Comparison of ENCODE assay signal across 24 mouse cellular contexts in genomic region chr4:14205754-14206416, GRCm38 (mm10).
DNase-seq lines count a peak whose midpoint lies in the region; ATAC-seq lines count a peak whose summit lies in the region.
"Had no signal": no experiment of that assay in that cellular context is flagged by ENCODE, and none has a peak within 500 bp of the region (broad histone marks: within the 10 kb centered on the region; RNA-seq: fewer than 3 reads in every experiment).

No protein-coding gene starts in this region.

- H3K27ac ChIP-seq in hindbrain, embryonic 13.5 days: peak overlapping the region; percentile 55
- H3K27ac ChIP-seq in hindbrain, embryonic 10.5 days: no peak overlapping the region
- 0 out of 2 replicates have a peak overlapping the region, but pooled peaks have one; percentile 25 for H3K27ac ChIP-seq in hindbrain, embryonic 16.5 days (ENCODE audit: low read depth, low read length)
- H3K27ac ChIP-seq in midbrain, embryonic 16.5 days (ENCODE audit: low read length): no peak overlapping the region
- H3K27ac ChIP-seq: embryonic facial prominence, embryonic 13.5 days; limb, embryonic 15.5 days; liver, embryonic 14.5 days had no signal

- no peaks in the 10 kb centered on the region for H3K36me3 ChIP-seq in hindbrain, embryonic 13.5 days
- no peaks in the 10 kb centered on the region for H3K36me3 ChIP-seq in hindbrain, embryonic 10.5 days
- H3K36me3 ChIP-seq in hindbrain, embryonic 16.5 days (ENCODE audit: control insufficient read depth, insufficient read depth, low read length): no peaks in the 10 kb centered on the region
- no peaks in the 10 kb centered on the region for H3K36me3 ChIP-seq in midbrain, embryonic 16.5 days (ENCODE audit: control insufficient read depth, insufficient read depth, low read length)
- H3K36me3 ChIP-seq: embryonic facial prominence, embryonic 13.5 days; limb, embryonic 15.5 days had no signal

- H3K4me1 ChIP-seq in hindbrain, embryonic 13.5 days (replicated peaks): peaks cover 14% of the 10 kb centered on the region
- no peaks in the 10 kb centered on the region for H3K4me1 ChIP-seq in hindbrain, embryonic 10.5 days (replicated peaks)
- H3K4me1 ChIP-seq in hindbrain, embryonic 16.5 days (ENCODE audit: control insufficient read depth, insufficient read depth, low read depth, low read length): no peaks in the 10 kb centered on the region; the same call in 1 of the 2 replicates
- peaks cover 13% of the 10 kb centered on the region for H3K4me1 ChIP-seq in midbrain, embryonic 16.5 days (ENCODE audit: control insufficient read depth, insufficient read depth, low read length)
- H3K4me1 ChIP-seq: limb, embryonic 15.5 days had no signal

- DNase-seq in cerebellum, postnatal 10 days: peak; percentile 22 to 37
- no peak for DNase-seq in cerebellum, adult 8-10 months
- no peak for DNase-seq in hindbrain, embryonic 10.5 days (ENCODE audit: low spot score)
- DNase-seq in lung, postnatal 10 days: no peak
- DNase-seq: adrenal gland, adult 8-10 months; cerebellum, adult 9-10 months; embryo, embryonic 11 days; gastrocnemius, postnatal 36 days; kidney, adult 2 months; kidney, postnatal 10 days; left cerebral cortex, postnatal 4 days; lung, embryonic 14.5 days; lung, postnatal 4 days; right cerebral cortex, postnatal 14 days had no signal

- WGBS in hindbrain, embryonic 13.5 days: 46% methylated on average over 10 of the region's 10 CpGs
- WGBS in hindbrain, embryonic 10.5 days: 64% methylated on average over 10 of the region's 10 CpGs
- 29% methylated on average over 10 of the region's 10 CpGs for WGBS in hindbrain, embryonic 16.5 days
- 26% methylated on average over 10 of the region's 10 CpGs for WGBS in midbrain, embryonic 16.5 days

- H3K4me3 ChIP-seq in hindbrain, embryonic 13.5 days: no peak overlapping the region
- H3K4me3 ChIP-seq in hindbrain, embryonic 10.5 days: no peak overlapping the region
- no peak overlapping the region for H3K4me3 ChIP-seq in hindbrain, embryonic 16.5 days (ENCODE audit: low read length)
- no peak overlapping the region for H3K4me3 ChIP-seq in midbrain, embryonic 16.5 days (ENCODE audit: low read depth, low read length)
- H3K4me3 ChIP-seq: embryonic facial prominence, embryonic 13.5 days; erythroblast, embryonic 14.5 days; limb, embryonic 15.5 days had no signal

- ATAC-seq in hindbrain, embryonic 13.5 days (ENCODE audit: low FRiP score): no peak
- 0 out of 2 replicates have a peak, but pooled peaks have one; percentile 56 for ATAC-seq in hindbrain, embryonic 16.5 days
- peak; percentile 72; the same call in 1 of the 2 replicates for ATAC-seq in midbrain, embryonic 16.5 days
- no peak for ATAC-seq in monocyte, adult 5-6 weeks (replicated peaks; ENCODE audit: insufficient number of reproducible peaks, low FRiP score, low TSS enrichment, poor library complexity, severe bottlenecking)
- ATAC-seq: activated CD4-positive, CD25-positive, alpha-beta regulatory T cell, adult 4 months; inflammation-experienced regulatory T-cells, adult 6 months had no signal

- no peaks in the 10 kb centered on the region for H3K9me3 ChIP-seq in hindbrain, embryonic 13.5 days
- no peaks in the 10 kb centered on the region for H3K9me3 ChIP-seq in hindbrain, embryonic 10.5 days
- no peaks in the 10 kb centered on the region for H3K9me3 ChIP-seq in hindbrain, embryonic 16.5 days (ENCODE audit: control insufficient read depth, low read length)
- H3K9me3 ChIP-seq in midbrain, embryonic 16.5 days (replicated peaks; ENCODE audit: control insufficient read depth, low read length, poor library complexity, severe bottlenecking): no peaks in the 10 kb centered on the region
- H3K9me3 ChIP-seq: embryonic facial prominence, embryonic 13.5 days; limb, embryonic 15.5 days had no signal

- H3K4me2 ChIP-seq in hindbrain, embryonic 13.5 days: peak overlapping the region; percentile 21
- H3K4me2 ChIP-seq in hindbrain, embryonic 16.5 days (ENCODE audit: low read length): peak overlapping the region; percentile 29
- H3K4me2 ChIP-seq in midbrain, embryonic 16.5 days (ENCODE audit: low read length): peak overlapping the region; percentile 36
- H3K4me2 ChIP-seq: embryonic facial prominence, embryonic 13.5 days; limb, embryonic 15.5 days; lung, embryonic 14.5 days had no signal

- no peaks in the 10 kb centered on the region for H3K27me3 ChIP-seq in hindbrain, embryonic 13.5 days
- H3K27me3 ChIP-seq in hindbrain, embryonic 10.5 days (ENCODE audit: insufficient read depth, poor library complexity, severe bottlenecking): no peaks in the 10 kb centered on the region
- no peaks in the 10 kb centered on the region for H3K27me3 ChIP-seq in hindbrain, embryonic 16.5 days (replicated peaks; ENCODE audit: control insufficient read depth, insufficient read depth, low read length)
- H3K27me3 ChIP-seq in midbrain, embryonic 16.5 days (ENCODE audit: control insufficient read depth, insufficient read depth, low read depth, low read length): no peaks in the 10 kb centered on the region
- H3K27me3 ChIP-seq: embryonic facial prominence, embryonic 13.5 days; limb, embryonic 15.5 days had no signal

- no peak overlapping the region for H3K9ac ChIP-seq in hindbrain, embryonic 13.5 days
- H3K9ac ChIP-seq in hindbrain, embryonic 16.5 days (ENCODE audit: low read depth, low read length): no peak overlapping the region
- 0 out of 2 replicates have a peak overlapping the region, but pooled peaks have one; percentile 25 for H3K9ac ChIP-seq in midbrain, embryonic 16.5 days (ENCODE audit: low read depth, low read length)
- H3K9ac ChIP-seq: embryonic facial prominence, embryonic 13.5 days; limb, embryonic 15.5 days; liver, embryonic 14.5 days; lung, embryonic 14.5 days had no signal

Comparison
In these comparisons a context has a peak if more than half of its experiments do, and no peak if none do; other contexts are left out.
1. DNase-seq: peak in cerebellum, postnatal 10 days (2 of 2); none in cerebellum, adult 8-10 months (single experiment), hindbrain, embryonic 10.5 days (single experiment) and lung, postnatal 10 days (single experiment).
2. ATAC-seq: peak in hindbrain, embryonic 16.5 days (single experiment) and midbrain, embryonic 16.5 days (single experiment); none in hindbrain, embryonic 13.5 days (single experiment) and monocyte, adult 5-6 weeks (single experiment).
3. H3K27ac ChIP-seq: peak in hindbrain, embryonic 13.5 days (single experiment) and hindbrain, embryonic 16.5 days (single experiment); none in hindbrain, embryonic 10.5 days (single experiment) and midbrain, embryonic 16.5 days (single experiment).
4. Peak in every context shown above with its lines, with median percentiles within 50 percentile points of each other: H3K4me2 ChIP-seq.